Mouse (Mus musculus): ENCODE measurements around the gene Cd300a.

Cd300a gene

GRCm38 (mm10) chr11:114889991-114890518, at the start of gene Cd300a:
TSS of gene Cd300a (plus strand) at chr11:114890041.
- DNase-seq = no peak

GRCm38 (mm10) chr11:114843818-114844463, 45.9 kb upstream of the Cd300a start:
- no peak for DNase-seq

GRCm38 (mm10) chr11:114844464-114845220, 45.2 kb upstream of the Cd300a start:
- peak; percentile 64 for DNase-seq

GRCm38 (mm10) chr11:114846336-114846735, 43.5 kb upstream of the Cd300a start:
- no peak for DNase-seq

- DNase-seq = no peak
Measured at GRCm38 (mm10) chr11:114847008-114847407, 42.8 kb upstream of the Cd300a start.

- no peak for DNase-seq
Measured at GRCm38 (mm10) chr11:114849572-114849971, 40.3 kb upstream of the Cd300a start.

GRCm38 (mm10) chr11:114850066-114850451, 39.8 kb upstream of the Cd300a start:
- DNase-seq = peak; percentile 76

- peak; percentile 92 for DNase-seq
Measured at GRCm38 (mm10) chr11:114850452-114851268, 39.2 kb upstream of the Cd300a start, which contains the start of gene Gprc5c. TSS of gene Gprc5c (plus strand) at chr11:114851152.

GRCm38 (mm10) chr11:114851269-114851607, 38.6 kb upstream of the Cd300a start:
- peak; percentile 86 for DNase-seq

GRCm38 (mm10) chr11:114851608-114852310, 38.1 kb upstream of the Cd300a start:
- peak; percentile 90 for DNase-seq

GRCm38 (mm10) chr11:114852311-114853173, 37.3 kb upstream of the Cd300a start:
- DNase-seq = no peak

GRCm38 (mm10) chr11:114853174-114853838, 36.5 kb upstream of the Cd300a start:
- no peak for DNase-seq

GRCm38 (mm10) chr11:114854581-114854980, 35.3 kb upstream of the Cd300a start:
- DNase-seq = no peak

- DNase-seq = peak; percentile 58
Measured at GRCm38 (mm10) chr11:114856125-114856524, 33.7 kb upstream of the Cd300a start.

GRCm38 (mm10) chr11:114858641-114859040, 31.2 kb upstream of the Cd300a start:
- DNase-seq = no peak

GRCm38 (mm10) chr11:114861057-114861456, 28.8 kb upstream of the Cd300a start:
- DNase-seq = no peak

GRCm38 (mm10) chr11:114862687-114863086, 27.2 kb upstream of the Cd300a start:
- no peak for DNase-seq

GRCm38 (mm10) chr11:114863918-114864420, 25.9 kb upstream of the Cd300a start:
- DNase-seq = no peak

GRCm38 (mm10) chr11:114865999-114866398, 23.8 kb upstream of the Cd300a start:
- peak; percentile 73 for DNase-seq

GRCm38 (mm10) chr11:114866486-114867360, 23.1 kb upstream of the Cd300a start:
- DNase-seq = peak; percentile 89
